Mouse (Mus musculus) heart, embryonic 14.5 days (tissue): ENCODE measurements at regions not wholly inside any gene's neighbourhood (a gene's known extent, or its start where the extent isn't known, plus 50 kb on each side); places are given as distances from the start of the nearest gene placed in this dataset.
"Not testable (repeated sequence)": the region's sequence is repeated elsewhere in the genome, so short reads cannot be mapped to it uniquely, and the experiment has no call there.

Experiments
- ATAC-seq: fragments of 200-750 bp; cut with Nextera tagmentation; 2 replicates; pipeline ENCODE4 v1.8.0; 2017; ENCODE audit warnings: low read depth, moderate TSS enrichment; ENCODE audit not compliant: insufficient number of reproducible peaks, insufficient read depth, low FRiP score
- H3K27ac ChIP-seq, 2 experiments: fragments of 200-500 bp in 1 of 2; fragments of 300-500 bp in 1 of 2; sonication (generic) in 1 of 2; replicated peaks in 1 of 2; 2 replicates each; pipeline ENCODE4 v1.5.1; 2012 to 2014; ENCODE audit warnings: low read depth in 2 of 2, low read length in 2 of 2, control low read depth in 1 of 2, mild to moderate bottlenecking in 1 of 2, mixed read lengths in 1 of 2; ENCODE audit not compliant: control insufficient read depth in 1 of 2, insufficient read depth in 1 of 2
- H3K27me3 ChIP-seq: fragments of 300-500 bp; sonication (generic); 2 replicates; pipeline ENCODE4 v1.6.1; 2014; ENCODE audit warnings: mild to moderate bottlenecking, low read length, control low read depth; ENCODE audit not compliant: control insufficient read depth, insufficient read depth
- H3K36me3 ChIP-seq: fragments of 300-500 bp; sonication (generic); 2 replicates; pipeline ENCODE4 v1.6.1; 2014; ENCODE audit warnings: mild to moderate bottlenecking, control low read depth, low read length, mixed read lengths; ENCODE audit not compliant: control insufficient read depth, insufficient read depth
- H3K4me1 ChIP-seq, 2 experiments: fragments of 200-500 bp in 1 of 2; fragments of 300-500 bp in 1 of 2; sonication (generic) in 1 of 2; 2 replicates each; pipeline ENCODE4 v1.6.1; 2012 to 2014; ENCODE audit warnings: low read length in 2 of 2, control low read depth in 1 of 2, mixed read lengths in 1 of 2; ENCODE audit not compliant: control insufficient read depth in 2 of 2, insufficient read depth in 2 of 2
- H3K4me2 ChIP-seq: fragments of 300-500 bp; sonication (generic); 2 replicates; pipeline ENCODE4 v1.6.1; 2014; ENCODE audit warnings: mild to moderate bottlenecking, low read length
- H3K4me3 ChIP-seq, 2 experiments: fragments of 200-500 bp in 1 of 2; fragments of 300-500 bp in 1 of 2; sonication (generic) in 1 of 2; 2 replicates each; pipeline ENCODE4 v1.5.1; 2012 to 2014; ENCODE audit warnings: low read length in 2 of 2, mild to moderate bottlenecking in 2 of 2, control low read depth in 1 of 2, low read depth in 1 of 2, moderate library complexity in 1 of 2; ENCODE audit not compliant: control insufficient read depth in 1 of 2, insufficient read depth in 1 of 2
- H3K9ac ChIP-seq: fragments of 300-500 bp; sonication (generic); 2 replicates; pipeline ENCODE4 v1.6.1; 2014; ENCODE audit warnings: mild to moderate bottlenecking, low read length
- H3K9me3 ChIP-seq: fragments of 300-500 bp; sonication (generic); 2 replicates; pipeline ENCODE4 v1.6.1; 2016; ENCODE audit warnings: low read length, control low read depth; ENCODE audit not compliant: control insufficient read depth
- WGBS: fragments of 180-500 bp; shearing (Covaris S2); extraction: QIAGEN DNeasy Blood & Tissue Kit; methylation state at CpG from one replicate; pipeline ENCODE4 v1.1.7; 2014; 5-methylcytosine and 5-hydroxymethylcytosine counted together

DNA sequence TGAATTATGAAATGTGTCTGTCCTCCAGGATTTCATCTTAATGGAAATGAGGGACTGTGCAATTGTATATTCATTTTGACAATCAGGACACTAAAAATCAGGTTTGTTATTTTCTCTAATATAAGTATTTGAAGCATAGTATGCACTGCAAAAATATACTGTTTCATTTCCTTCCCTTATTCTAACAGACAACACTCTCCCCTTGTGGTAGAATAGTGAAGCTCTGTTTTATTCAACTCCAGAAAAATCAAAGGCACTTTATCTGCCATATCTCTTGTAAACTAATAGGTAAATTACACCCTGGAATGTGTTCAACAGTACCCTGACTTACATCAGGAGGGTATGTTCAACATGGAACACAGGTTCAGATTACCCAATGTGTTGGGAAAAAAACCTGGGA, 137.7 kb upstream of the Zfp960 start:
- no peaks in the 10 kb centered on the region for H3K4me1 ChIP-seq
- H3K9ac ChIP-seq = no peak overlapping the region
- no peak overlapping the region for H3K4me2 ChIP-seq
- no peak overlapping the region for H3K4me3 ChIP-seq
- no peak for ATAC-seq
- H3K27me3 ChIP-seq = no peaks in the 10 kb centered on the region
- H3K27ac ChIP-seq = no peak overlapping the region
- no peaks in the 10 kb centered on the region for H3K36me3 ChIP-seq
- no peaks in the 10 kb centered on the region for H3K9me3 ChIP-seq

DNA sequence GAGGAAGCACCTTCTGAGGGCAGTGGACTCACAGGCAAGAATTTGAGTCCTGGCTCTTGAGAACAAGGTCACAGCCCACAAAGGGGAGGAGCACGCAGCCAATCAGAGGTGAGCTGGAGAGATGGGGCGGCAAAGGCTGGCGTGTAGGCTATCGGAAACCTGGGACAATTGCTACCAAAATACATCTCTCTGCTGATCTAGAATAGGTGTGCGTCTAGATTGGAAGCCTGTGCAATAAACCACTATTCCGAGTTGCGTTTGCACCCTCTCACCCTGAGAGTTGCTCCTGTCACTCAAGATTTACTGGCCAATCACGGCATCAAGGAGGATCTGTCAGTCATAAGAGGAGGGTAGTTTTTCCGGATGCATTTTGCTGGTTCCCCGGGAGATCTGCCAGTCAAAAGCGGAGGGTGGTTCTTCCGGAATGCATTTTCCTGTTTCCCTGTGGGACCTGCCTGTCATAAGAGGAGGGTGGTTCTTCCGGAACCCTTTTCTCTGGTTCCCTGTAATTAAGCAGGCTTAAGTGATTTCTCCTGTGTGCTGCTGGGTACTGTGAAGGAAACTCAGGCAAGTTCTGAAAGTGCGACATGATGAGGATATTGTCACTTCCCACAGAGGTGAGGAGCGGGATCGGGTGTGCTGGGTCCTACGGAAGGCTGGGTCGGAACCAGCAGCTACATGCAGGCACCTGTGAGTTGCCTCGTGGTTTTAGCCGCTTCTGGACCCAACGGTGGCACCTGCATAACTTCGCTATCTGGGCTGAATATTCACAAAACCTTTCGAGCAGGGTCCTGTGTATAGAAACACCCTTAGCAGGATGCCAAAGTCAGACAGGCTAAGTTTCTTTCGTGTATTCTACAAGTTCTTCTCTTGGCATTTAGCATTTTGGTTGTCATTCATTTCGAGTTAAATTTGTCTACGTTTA, 112.6 kb upstream of the Zfp960 start:
- not testable (repeated sequence) for H3K36me3 ChIP-seq, H3K9me3 ChIP-seq, H3K27me3 ChIP-seq, H3K4me1 ChIP-seq
- Histone ChIP-seq H3K9ac (peak overlapping the region; percentile 69), H3K4me3 (peak overlapping the region; percentile 46 to 49), H3K4me2 (peak overlapping the region; percentile 55), H3K27ac (peak overlapping the region; percentile 57 to 63; a peak in 3 of 4 replicates)
- WGBS = 3% methylated on average over 22 of the region's 26 CpGs
- ATAC-seq = peak; percentile 93

DNA sequence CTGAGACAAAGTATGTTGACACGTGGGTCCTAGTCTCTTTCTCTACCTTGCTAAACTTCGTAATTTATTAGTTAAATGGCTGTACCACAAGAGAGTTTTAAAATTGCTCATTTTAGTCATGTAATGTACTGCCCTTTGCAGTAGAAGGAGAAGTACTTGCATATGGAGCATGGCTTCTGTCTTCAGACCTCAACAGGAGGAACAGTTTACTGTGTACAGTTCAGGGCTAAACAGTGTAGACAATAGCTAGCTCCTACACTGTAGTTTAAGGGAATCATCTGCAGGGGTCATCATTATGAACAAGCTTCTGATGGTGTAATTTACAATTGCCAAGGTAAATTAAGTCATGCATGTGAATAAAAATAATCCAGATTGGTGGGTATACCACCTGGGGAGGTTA, 111.8 kb upstream of the Zfp960 start:
- ATAC-seq, H3K9me3 ChIP-seq, H3K27me3 ChIP-seq, H3K36me3 ChIP-seq, H3K4me1 ChIP-seq, H3K27ac ChIP-seq, H3K9ac ChIP-seq: not testable (repeated sequence)
- 15% methylated on average over 2 of the region's 2 CpGs for WGBS
- Histone ChIP-seq H3K4me3 (peak overlapping the region in 1 of 2 experiments; percentile 46; a peak in 2 of 4 replicates), H3K4me2 (peak overlapping the region; percentile 55)

DNA sequence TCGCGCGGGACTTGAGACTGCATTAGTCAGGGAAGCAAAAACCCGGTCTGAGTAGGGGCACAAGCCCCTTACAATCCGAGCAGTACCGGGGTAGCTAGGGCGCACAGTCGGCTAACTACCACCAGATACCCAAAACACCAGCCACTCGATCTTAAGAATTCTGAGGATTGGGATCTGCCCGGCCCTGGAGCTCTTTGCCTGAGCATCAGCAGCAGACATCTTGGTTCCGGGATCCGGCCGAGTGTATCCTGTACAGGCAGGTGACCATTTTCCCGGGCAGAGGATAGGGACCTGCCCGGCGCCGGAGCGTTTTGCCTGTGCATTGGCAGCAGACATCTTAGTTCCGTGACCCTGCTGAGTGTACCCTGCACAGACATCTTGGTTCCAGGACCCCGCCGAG, 66.7 kb upstream of the Zfp960 start:
- not testable (repeated sequence) for H3K36me3 ChIP-seq, H3K4me2 ChIP-seq, H3K27me3 ChIP-seq, ATAC-seq, H3K4me1 ChIP-seq, H3K9me3 ChIP-seq, H3K9ac ChIP-seq, H3K27ac ChIP-seq, H3K4me3 ChIP-seq
- 75% methylated on average over 21 of the region's 21 CpGs for WGBS

DNA sequence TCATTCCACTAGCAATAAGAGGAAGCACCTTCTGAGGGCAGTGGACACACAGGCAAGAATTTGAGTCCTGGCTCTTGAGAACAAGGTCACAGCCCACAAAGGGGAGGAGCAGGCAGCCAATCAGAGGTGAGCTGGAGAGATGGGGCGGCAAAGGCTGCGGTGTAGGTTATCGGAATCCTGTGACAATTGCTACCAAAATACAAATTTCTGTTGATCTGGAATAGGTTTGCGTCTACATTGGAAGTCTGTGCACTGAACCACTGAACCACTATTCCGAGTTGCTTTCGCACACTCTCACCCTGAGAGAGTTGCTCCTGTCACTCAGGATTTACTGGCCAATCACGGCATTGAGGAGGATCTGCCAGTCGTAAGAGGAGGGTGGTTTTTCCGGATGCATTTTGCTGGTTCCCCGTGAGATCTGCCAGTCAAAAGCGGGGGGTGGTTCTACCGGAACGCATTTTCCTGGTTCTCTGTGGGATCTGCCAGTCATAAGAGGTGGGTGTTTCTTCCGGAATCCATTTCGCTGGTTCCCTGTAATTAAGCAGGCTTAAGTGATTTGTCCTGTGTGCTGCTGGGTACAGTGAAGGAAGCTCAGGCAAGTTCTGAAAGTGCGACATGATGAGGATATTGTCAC, 59.2 kb upstream of the Zfp960 start:
- H3K9me3 ChIP-seq, H3K4me1 ChIP-seq, H3K36me3 ChIP-seq, H3K27me3 ChIP-seq: not testable (repeated sequence)
- Histone ChIP-seq H3K27ac (peak overlapping the region; percentile 62 to 77; a peak in 3 of 4 replicates), H3K4me3 (peak overlapping the region; percentile 57 to 69), H3K9ac (peak overlapping the region; percentile 75), H3K4me2 (peak overlapping the region; percentile 72)
- WGBS = 2% methylated on average over 16 of the region's 16 CpGs
- ATAC-seq = peak; percentile 100

DNA sequence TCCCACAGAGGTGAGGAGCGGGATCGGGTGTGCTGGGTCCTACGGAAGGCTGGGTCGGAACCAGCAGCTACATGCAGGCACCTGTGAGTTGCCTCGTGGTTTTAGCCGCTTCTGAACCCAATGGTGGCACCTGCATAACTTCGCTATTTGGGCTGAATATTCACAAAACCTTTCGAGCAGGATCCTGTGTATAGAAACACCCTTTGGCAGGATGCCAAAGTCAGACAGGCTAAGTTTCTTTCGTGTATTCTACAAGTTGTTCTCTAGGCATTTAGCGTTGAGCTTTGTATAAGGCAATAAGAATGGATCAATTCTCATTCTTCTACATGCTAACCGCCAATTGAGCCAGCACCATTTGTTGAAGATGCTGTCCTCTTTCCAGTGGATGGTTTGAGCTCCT, 58.6 kb upstream of the Zfp960 start:
- H3K27me3 ChIP-seq, H3K36me3 ChIP-seq, H3K4me1 ChIP-seq, ATAC-seq, H3K9me3 ChIP-seq: not testable (repeated sequence)
- Histone ChIP-seq H3K4me2 (peak overlapping the region; percentile 72), H3K4me3 (peak overlapping the region; percentile 57 to 69), H3K27ac (peak overlapping the region; percentile 62 to 77; a peak in 3 of 4 replicates), H3K9ac (peak overlapping the region; percentile 75)
- 13% methylated on average over 11 of the region's 11 CpGs for WGBS
